Mouse (Mus musculus) heart, embryonic 16.5 days (tissue): ENCODE measurements around the gene Chrne. TPM values are rescaled to one million over a fixed set of nuclear protein-coding genes. Genes with fewer than 3 reads are reported as not detected.
A peak's percentile ranks its signal among the peaks of the same experiment; 100 is the strongest.

Experiments used
- ATAC-seq: fragments of 200-750 bp; cut with Nextera tagmentation; replicated peaks from 2 replicates; pipeline ENCODE4 v1.8.0; 2017; ENCODE audit warnings: moderate number of reproducible peaks; ENCODE audit not compliant: insufficient read depth, low FRiP score; ENCODE audit errors: extremely low read depth
- H3K27ac ChIP-seq: fragments of 300-500 bp; sonication (generic); 2 replicates; pipeline ENCODE4 v1.5.1; 2014; ENCODE audit warnings: mild to moderate bottlenecking, low read length, control low read depth, moderate library complexity
- H3K27me3 ChIP-seq: fragments of 300-500 bp; sonication (generic); 2 replicates; pipeline ENCODE4 v1.6.1; 2014; ENCODE audit warnings: low read length, mixed read lengths; ENCODE audit not compliant: control insufficient read depth, insufficient read depth
- H3K36me3 ChIP-seq: fragments of 300-500 bp; sonication (generic); 2 replicates; pipeline ENCODE4 v1.6.1; 2014; ENCODE audit not compliant: control insufficient read depth, insufficient read depth
- H3K4me1 ChIP-seq: fragments of 300-500 bp; sonication (generic); 2 replicates; pipeline ENCODE4 v1.6.1; 2014; ENCODE audit warnings: low read length, mixed read lengths; ENCODE audit not compliant: control insufficient read depth, insufficient read depth
- H3K4me2 ChIP-seq: fragments of 300-500 bp; sonication (generic); 2 replicates; pipeline ENCODE4 v1.6.1; 2014; ENCODE audit warnings: low read depth, mild to moderate bottlenecking, control low read depth, low read length
- H3K4me3 ChIP-seq: fragments of 300-500 bp; sonication (generic); 2 replicates; pipeline ENCODE4 v1.5.1; 2014; ENCODE audit warnings: mild to moderate bottlenecking, control low read depth, low read length
- H3K9ac ChIP-seq: fragments of 300-500 bp; sonication (generic); 2 replicates; pipeline ENCODE4 v1.6.1; 2014; ENCODE audit warnings: low read length, control low read depth
- H3K9me3 ChIP-seq: fragments of 300-500 bp; sonication (generic); replicated peaks from 2 replicates; pipeline ENCODE4 v1.6.1; 2016; ENCODE audit warnings: low read length; ENCODE audit not compliant: control insufficient read depth
- WGBS: fragments of 180-500 bp; shearing (Covaris S2); extraction: QIAGEN DNeasy Blood & Tissue Kit; methylation state at CpG from one replicate; pipeline ENCODE4 v1.1.7; 2014; 5-methylcytosine and 5-hydroxymethylcytosine counted together
- polyA plus RNA-seq: library from polyadenylated mRNA; unstranded; fragments of >200 nt; fragmentation: Nextera tagmentation; extraction: Ambion mirVana; gene quantifications from 2 replicates; pipeline ENCODE4 v1.2.1, GENCODE M21; 2015

Gene Chrne
- polyA plus RNA-seq, 1 experiment from 2014 or later = not detected

DNA sequence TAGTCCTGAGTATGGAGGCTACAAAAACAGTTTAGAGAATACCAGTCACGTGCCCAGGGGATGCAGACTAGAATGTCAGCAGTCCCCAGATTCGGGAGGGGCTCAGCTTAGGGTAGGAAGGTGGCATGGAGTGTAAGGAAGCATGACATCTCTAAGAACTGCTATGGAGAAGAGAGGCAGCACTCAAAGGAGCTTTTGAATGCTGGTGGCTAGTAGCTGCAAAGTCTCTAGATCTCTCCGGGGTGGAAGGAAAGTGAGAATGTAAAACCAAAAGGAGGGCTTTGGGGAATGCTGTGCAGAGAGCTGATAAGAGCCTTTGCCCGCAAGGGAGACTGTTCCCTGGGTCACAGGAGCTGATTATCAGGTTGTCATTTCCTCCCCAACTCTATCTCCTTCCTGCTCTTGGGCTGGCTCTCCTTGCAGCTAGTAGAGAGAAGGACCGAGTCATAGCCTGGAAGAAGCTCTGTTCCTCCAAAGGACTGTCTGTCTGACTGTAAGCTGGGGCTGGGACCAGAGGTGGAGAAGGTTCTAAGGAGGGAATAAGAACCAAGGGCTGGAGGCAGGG, 19.8 kb upstream of the Chrne start, which contains the start of gene Gp1ba:
Gp1ba (plus strand) TSS at position 409 of the 565 bp plus-strand sequence.
- no peak within 1 kb of the TSS for H3K4me3 ChIP-seq
- H3K4me1 ChIP-seq = peaks cover 11% of the 10 kb centered on the region
- 9% methylated on average over 5 of the region's 5 CpGs for WGBS
- H3K36me3 ChIP-seq = 0 out of 2 replicates have a peak, but pooled peaks cover 5% of the 10 kb centered on the region
- no peaks in the 10 kb centered on the region for H3K27me3 ChIP-seq
- no peaks in the 10 kb centered on the region for H3K9me3 ChIP-seq
- ATAC-seq = no peak
- H3K4me2 ChIP-seq = peak within 1 kb of the TSS; percentile 17; the same call in 1 of the 2 replicates
- peak within 1 kb of the TSS; percentile 36 for H3K27ac ChIP-seq
- peak within 1 kb of the TSS; percentile 42; the same call in 1 of the 2 replicates for H3K9ac ChIP-seq

DNA sequence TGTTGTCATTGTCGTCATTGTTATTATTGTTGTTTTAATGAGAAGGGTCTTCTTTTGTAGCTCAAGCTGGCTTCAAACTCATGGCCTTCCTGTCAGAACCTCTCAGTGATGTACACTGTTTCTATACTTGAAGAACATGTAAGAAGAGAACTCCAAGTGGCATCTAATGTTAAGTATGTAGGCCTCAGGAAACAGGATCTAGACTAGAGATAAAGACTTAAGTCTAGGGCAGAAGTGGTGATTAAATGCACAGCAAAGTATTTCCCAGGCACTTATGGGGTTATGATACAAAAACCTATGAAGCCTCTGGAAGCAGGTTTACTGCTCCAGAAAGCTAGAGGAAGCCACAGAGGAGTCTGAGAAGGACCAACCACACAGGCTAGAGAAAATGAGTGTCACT, 19.3 kb upstream of the Chrne start:
- H3K27ac ChIP-seq = peak overlapping the region; percentile 17
- H3K9ac ChIP-seq = no peak overlapping the region
- H3K4me1 ChIP-seq = peaks cover 11% of the 10 kb centered on the region
- H3K4me2 ChIP-seq = no peak overlapping the region
- H3K4me3 ChIP-seq = no peak overlapping the region
- H3K36me3 ChIP-seq = 0 out of 2 replicates have a peak, but pooled peaks cover 2% of the 10 kb centered on the region
- H3K9me3 ChIP-seq = no peaks in the 10 kb centered on the region
- no peak for ATAC-seq
- WGBS = 75% methylated on average over 1 of the region's 1 CpGs
- no peaks in the 10 kb centered on the region for H3K27me3 ChIP-seq

DNA sequence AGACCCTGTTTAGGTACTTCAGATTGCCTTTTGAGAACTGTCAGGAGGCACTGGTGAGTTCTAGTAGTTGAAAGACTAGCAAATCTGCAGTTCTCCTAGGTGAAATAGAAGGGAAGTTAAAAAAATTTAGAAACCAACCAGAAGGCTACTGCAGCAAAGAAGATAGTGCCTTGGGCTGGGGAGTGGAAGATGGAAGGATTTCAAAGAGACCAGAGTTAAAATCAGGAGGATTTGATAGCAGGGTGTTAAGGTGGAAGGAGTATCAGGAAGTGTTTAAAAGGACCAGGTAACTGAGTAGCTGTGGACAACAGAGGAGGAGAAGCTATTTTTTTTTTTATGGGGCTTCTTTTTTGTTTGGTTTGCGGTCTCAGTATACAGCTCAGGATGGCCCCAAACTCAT, 18.7 kb upstream of the Chrne start:
- Histone ChIP-seq H3K27me3 (no peaks in the 10 kb centered on the region), H3K4me2 (no peak overlapping the region), H3K4me3 (no peak overlapping the region), H3K27ac (no peak overlapping the region), H3K9ac (no peak overlapping the region), H3K4me1 (peaks cover 11% of the 10 kb centered on the region), H3K36me3 (no peaks in the 10 kb centered on the region), H3K9me3 (no peaks in the 10 kb centered on the region)
- no peak for ATAC-seq
- 89% methylated on average over 1 of the region's 1 CpGs for WGBS

- 76% methylated on average over 4 of the region's 4 CpGs for WGBS
- Histone ChIP-seq H3K27ac (no peak overlapping the region), H3K9ac (no peak overlapping the region)
Observed at GRCm38 (mm10) chr11:70635601-70636000, 16.6 kb upstream of the Chrne start.

GRCm38 (mm10) chr11:70630129-70630528, 11.1 kb upstream of the Chrne start:
- WGBS = 59% methylated on average over 7 of the region's 7 CpGs
- H3K4me1 ChIP-seq = no peaks in the 10 kb centered on the region

More at GRCm38 (mm10) chr11:70635601-70636000, 16.6 kb upstream of the Chrne start:
- no peak overlapping the region for H3K4me2 ChIP-seq
- ATAC-seq = no peak
- H3K9me3 ChIP-seq = no peaks in the 10 kb centered on the region
- peaks cover 11% of the 10 kb centered on the region for H3K4me1 ChIP-seq
- no peaks in the 10 kb centered on the region for H3K36me3 ChIP-seq
- H3K4me3 ChIP-seq = no peak overlapping the region
- no peaks in the 10 kb centered on the region for H3K27me3 ChIP-seq

GRCm38 (mm10) chr11:70629557-70629956, 10.5 kb upstream of the Chrne start:
- Histone ChIP-seq H3K27ac (no peak overlapping the region), H3K9ac (no peak overlapping the region), H3K9me3 (no peaks in the 10 kb centered on the region), H3K4me2 (no peak overlapping the region), H3K36me3 (no peaks in the 10 kb centered on the region), H3K4me3 (no peak overlapping the region), H3K27me3 (no peaks in the 10 kb centered on the region), H3K4me1 (no peaks in the 10 kb centered on the region)
- ATAC-seq = no peak
- 47% methylated on average over 5 of the region's 5 CpGs for WGBS

More at GRCm38 (mm10) chr11:70630129-70630528, 11.1 kb upstream of the Chrne start:
- no peaks in the 10 kb centered on the region for H3K9me3 ChIP-seq
- no peak overlapping the region for H3K4me3 ChIP-seq
- H3K4me2 ChIP-seq = no peak overlapping the region
- no peak for ATAC-seq
- no peak overlapping the region for H3K27ac ChIP-seq
- no peaks in the 10 kb centered on the region for H3K36me3 ChIP-seq
- no peak overlapping the region for H3K9ac ChIP-seq
- no peaks in the 10 kb centered on the region for H3K27me3 ChIP-seq

GRCm38 (mm10) chr11:70628431-70628830, 9.4 kb upstream of the Chrne start:
- H3K4me2 ChIP-seq = no peak overlapping the region
- no peak for ATAC-seq
- 59% methylated on average over 2 of the region's 2 CpGs for WGBS

GRCm38 (mm10) chr11:70626877-70627276, 7.9 kb upstream of the Chrne start:
- no peak for ATAC-seq
- 72% methylated on average over 4 of the region's 4 CpGs for WGBS

More at GRCm38 (mm10) chr11:70628431-70628830, 9.4 kb upstream of the Chrne start:
- Histone ChIP-seq H3K4me3 (no peak overlapping the region), H3K36me3 (no peaks in the 10 kb centered on the region), H3K27ac (no peak overlapping the region), H3K4me1 (no peaks in the 10 kb centered on the region), H3K27me3 (no peaks in the 10 kb centered on the region), H3K9me3 (no peaks in the 10 kb centered on the region), H3K9ac (no peak overlapping the region)

GRCm38 (mm10) chr11:70625473-70625872, 6.5 kb upstream of the Chrne start:
- ATAC-seq = no peak
- H3K9ac ChIP-seq = no peak overlapping the region
- H3K27ac ChIP-seq = no peak overlapping the region
- H3K4me2 ChIP-seq = no peak overlapping the region
- WGBS = 44% methylated on average over 4 of the region's 4 CpGs
- H3K36me3 ChIP-seq = no peaks in the 10 kb centered on the region
- H3K4me1 ChIP-seq = peaks cover 5% of the 10 kb centered on the region; the same call in 1 of the 2 replicates
- no peaks in the 10 kb centered on the region for H3K9me3 ChIP-seq
- no peaks in the 10 kb centered on the region for H3K27me3 ChIP-seq
- H3K4me3 ChIP-seq = no peak overlapping the region

More at GRCm38 (mm10) chr11:70626877-70627276, 7.9 kb upstream of the Chrne start:
- no peak overlapping the region for H3K27ac ChIP-seq
- no peaks in the 10 kb centered on the region for H3K27me3 ChIP-seq
- H3K36me3 ChIP-seq = no peaks in the 10 kb centered on the region
- no peak overlapping the region for H3K9ac ChIP-seq
- no peak overlapping the region for H3K4me3 ChIP-seq
- peaks cover 4% of the 10 kb centered on the region; the same call in 1 of the 2 replicates for H3K4me1 ChIP-seq
- H3K9me3 ChIP-seq = no peaks in the 10 kb centered on the region
- no peak overlapping the region for H3K4me2 ChIP-seq
